Mouse (Mus musculus): ENCODE data around the gene Sparcl1. TPM values are rescaled to one million over a fixed set of nuclear protein-coding genes. Genes with fewer than 3 reads are reported as not detected.

The Sparcl1 gene
- polyA plus RNA-seq, 1 experiment from 2014 or later: 18.2 TPM

DNA sequence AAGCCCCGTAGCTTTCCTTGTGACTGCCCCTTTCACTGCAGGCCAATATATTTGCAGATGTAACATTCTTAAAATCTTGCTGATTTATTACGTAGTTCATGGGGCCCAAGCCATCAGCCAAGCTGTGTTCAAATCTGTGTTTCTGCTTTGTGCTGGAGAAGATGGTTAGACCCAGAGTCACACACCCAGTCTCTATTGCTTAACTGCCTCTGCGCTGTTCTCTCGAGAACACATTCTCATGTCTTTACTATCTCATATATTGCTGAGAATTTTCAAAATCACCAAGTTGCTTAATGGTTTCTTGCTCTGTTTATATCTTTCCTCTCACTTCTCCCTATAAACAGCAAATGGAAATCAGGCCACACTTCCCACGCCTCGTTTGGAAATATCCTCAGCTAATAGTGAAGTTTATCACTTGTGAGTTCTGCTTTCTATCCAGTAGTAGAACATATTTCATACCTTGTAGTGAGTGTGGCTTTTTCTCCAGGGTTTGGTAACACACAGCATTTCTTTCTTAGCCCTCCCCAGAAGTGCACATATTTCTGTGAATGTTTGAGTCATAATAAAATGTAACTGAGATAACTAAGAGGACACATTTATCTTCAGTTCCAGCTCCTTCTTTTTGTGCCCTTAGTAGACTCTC is 10.6 kb upstream of the Sparcl1 start:
- Histone ChIP-seq H3K9ac (ENCODE audit: low read depth, low read length) (no peak overlapping the region), H3K27me3 (ENCODE audit: control insufficient read depth, insufficient read depth, low read length) (no peaks in the 10 kb centered on the region), H3K9me3 (replicated peaks; ENCODE audit: control insufficient read depth, low read length) (no peaks in the 10 kb centered on the region), H3K4me1 (ENCODE audit: control insufficient read depth, insufficient read depth, low read length) (no peaks in the 10 kb centered on the region), H3K27ac (ENCODE audit: low read depth, low read length) (no peak overlapping the region), H3K4me2 (no peak overlapping the region), H3K36me3 (ENCODE audit: control insufficient read depth, insufficient read depth, low read length) (no peaks in the 10 kb centered on the region), H3K4me3 (ENCODE audit: low read depth, low read length) (no peak overlapping the region)
- 67% methylated on average over 6 of the region's 6 CpGs for WGBS (ENCODE audit: insufficient replicate concordance)
- no peak for ATAC-seq (replicated peaks; ENCODE audit: insufficient number of reproducible peaks, low FRiP score, low TSS enrichment)

DNA sequence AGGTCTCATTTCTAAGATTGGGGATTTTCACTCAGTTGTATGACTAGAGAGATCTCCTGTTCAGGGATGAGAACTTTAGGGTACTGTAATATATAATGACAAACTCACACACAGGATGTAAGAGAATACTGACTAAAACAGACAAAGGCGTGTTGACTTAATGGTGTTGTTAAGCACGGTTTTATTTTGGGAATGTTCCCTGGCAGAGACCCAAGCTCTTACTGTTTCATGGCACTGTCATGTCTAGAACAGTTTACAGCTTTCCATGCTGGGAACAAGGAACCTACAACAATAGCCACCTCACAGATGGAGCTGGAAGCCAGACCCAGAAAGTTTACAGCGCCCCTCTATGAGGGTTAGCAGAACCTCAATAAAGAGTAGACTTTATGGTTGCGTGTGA is 2.4 kb upstream of the Sparcl1 start:
- peak overlapping the region; percentile 42 for H3K27ac ChIP-seq (ENCODE audit: low read depth, low read length)
- H3K4me2 ChIP-seq: no peak overlapping the region
- 78% methylated on average over 4 of the region's 4 CpGs for whole genome bisulfite sequencing (ENCODE audit: insufficient replicate concordance)
- no peaks in the 10 kb centered on the region for H3K9me3 ChIP-seq (replicated peaks; ENCODE audit: control insufficient read depth, low read length)
- no peak overlapping the region for H3K9ac ChIP-seq (ENCODE audit: low read depth, low read length)
- peaks cover 17% of the 10 kb centered on the region for H3K4me1 ChIP-seq (ENCODE audit: control insufficient read depth, insufficient read depth, low read length)
- no peak for ATAC-seq (replicated peaks; ENCODE audit: insufficient number of reproducible peaks, low FRiP score, low TSS enrichment)
- no peaks in the 10 kb centered on the region for H3K36me3 ChIP-seq (ENCODE audit: control insufficient read depth, insufficient read depth, low read length)
- H3K4me3 ChIP-seq (ENCODE audit: low read depth, low read length): no peak overlapping the region
- H3K27me3 ChIP-seq (ENCODE audit: control insufficient read depth, insufficient read depth, low read length): no peaks in the 10 kb centered on the region

DNA sequence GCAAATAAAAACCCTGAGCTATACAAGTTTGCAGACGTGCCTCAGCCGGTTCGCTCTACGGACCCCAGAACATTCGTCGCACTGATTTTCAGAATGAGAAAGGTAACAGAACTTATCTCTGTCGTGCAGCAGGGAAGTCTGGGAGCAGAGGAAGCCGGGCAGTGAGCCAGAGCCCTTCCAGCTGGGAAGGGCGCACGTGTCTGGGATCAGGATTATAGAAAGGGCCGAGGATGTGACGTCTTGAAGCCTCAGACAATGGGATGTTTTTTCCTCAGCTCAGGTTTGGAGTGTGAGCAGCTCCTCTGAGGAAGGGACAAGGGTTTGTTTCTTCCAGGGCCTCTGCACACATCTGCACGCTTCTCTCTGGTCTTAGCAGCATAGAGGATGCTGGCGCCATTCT is 1.6 kb upstream of the Sparcl1 start:
- peak overlapping the region; percentile 42; the same call in 1 of the 2 replicates for H3K27ac ChIP-seq (ENCODE audit: low read depth, low read length)
- peak; percentile 78 for ATAC-seq (replicated peaks; ENCODE audit: insufficient number of reproducible peaks, low FRiP score, low TSS enrichment)
- H3K9ac ChIP-seq (ENCODE audit: low read depth, low read length): no peak overlapping the region
- H3K4me1 ChIP-seq (ENCODE audit: control insufficient read depth, insufficient read depth, low read length): peaks cover 24% of the 10 kb centered on the region
- H3K4me2 ChIP-seq: no peak overlapping the region
- no peaks in the 10 kb centered on the region for H3K27me3 ChIP-seq (ENCODE audit: control insufficient read depth, insufficient read depth, low read length)
- H3K36me3 ChIP-seq (ENCODE audit: control insufficient read depth, insufficient read depth, low read length): no peaks in the 10 kb centered on the region
- H3K9me3 ChIP-seq (replicated peaks; ENCODE audit: control insufficient read depth, low read length): no peaks in the 10 kb centered on the region
- H3K4me3 ChIP-seq (ENCODE audit: low read depth, low read length): no peak overlapping the region
- 45% methylated on average over 14 of the region's 14 CpGs for WGBS (ENCODE audit: insufficient replicate concordance)

GRCm38 (mm10) chr5:104112511-104112910 is 1.0 kb downstream of the Sparcl1 start:
- peak overlapping the region; percentile 44 for H3K4me2 ChIP-seq
- WGBS (ENCODE audit: insufficient replicate concordance): 25% methylated on average over 5 of the region's 5 CpGs
- no peak overlapping the region for H3K4me3 ChIP-seq (ENCODE audit: low read depth, low read length)
- H3K9me3 ChIP-seq (replicated peaks; ENCODE audit: control insufficient read depth, low read length): no peaks in the 10 kb centered on the region
- no peaks in the 10 kb centered on the region for H3K36me3 ChIP-seq (ENCODE audit: control insufficient read depth, insufficient read depth, low read length)
- no peaks in the 10 kb centered on the region for H3K27me3 ChIP-seq (ENCODE audit: control insufficient read depth, insufficient read depth, low read length)
- peak overlapping the region; percentile 30; the same call in 1 of the 2 replicates for H3K9ac ChIP-seq (ENCODE audit: low read depth, low read length)
- peak overlapping the region; percentile 67 for H3K27ac ChIP-seq (ENCODE audit: low read depth, low read length)
- no peak for ATAC-seq (replicated peaks; ENCODE audit: insufficient number of reproducible peaks, low FRiP score, low TSS enrichment)
- H3K4me1 ChIP-seq (ENCODE audit: control insufficient read depth, insufficient read depth, low read length): peaks cover 49% of the 10 kb centered on the region

- H3K9ac ChIP-seq (ENCODE audit: low read depth, low read length): peak overlapping the region; percentile 30; the same call in 1 of the 2 replicates
- no peaks in the 10 kb centered on the region for H3K27me3 ChIP-seq (ENCODE audit: control insufficient read depth, insufficient read depth, low read length)
- H3K4me3 ChIP-seq (ENCODE audit: low read depth, low read length): no peak overlapping the region
- peaks cover 49% of the 10 kb centered on the region for H3K4me1 ChIP-seq (ENCODE audit: control insufficient read depth, insufficient read depth, low read length)
- 14% methylated on average over 9 of the region's 9 CpGs for WGBS (ENCODE audit: insufficient replicate concordance)
- no peak for ATAC-seq (replicated peaks; ENCODE audit: insufficient number of reproducible peaks, low FRiP score, low TSS enrichment)
- peak overlapping the region; percentile 67 for H3K27ac ChIP-seq (ENCODE audit: low read depth, low read length)
- H3K36me3 ChIP-seq (ENCODE audit: control insufficient read depth, insufficient read depth, low read length): no peaks in the 10 kb centered on the region
- peak overlapping the region; percentile 44 for H3K4me2 ChIP-seq
- H3K9me3 ChIP-seq (replicated peaks; ENCODE audit: control insufficient read depth, low read length): no peaks in the 10 kb centered on the region
These were observed 1.5 kb downstream of the Sparcl1 start for GRCm38 (mm10) chr5:104112016-104112415.

- Histone ChIP-seq H3K4me2 (no peak overlapping the region), H3K36me3 (ENCODE audit: control insufficient read depth, insufficient read depth, low read length) (no peaks in the 10 kb centered on the region), H3K4me1 (ENCODE audit: control insufficient read depth, insufficient read depth, low read length) (peaks cover 49% of the 10 kb centered on the region), H3K4me3 (ENCODE audit: low read depth, low read length) (no peak overlapping the region), H3K9ac (ENCODE audit: low read depth, low read length) (no peak overlapping the region), H3K27me3 (ENCODE audit: control insufficient read depth, insufficient read depth, low read length) (no peaks in the 10 kb centered on the region), H3K27ac (ENCODE audit: low read depth, low read length) (peak overlapping the region; percentile 41; the same call in 1 of the 2 replicates), H3K9me3 (replicated peaks; ENCODE audit: control insufficient read depth, low read length) (no peaks in the 10 kb centered on the region)
- WGBS (ENCODE audit: insufficient replicate concordance): 42% methylated on average over 9 of the region's 9 CpGs
- ATAC-seq (replicated peaks; ENCODE audit: insufficient number of reproducible peaks, low FRiP score, low TSS enrichment): no peak
These were observed 3.2 kb downstream of the Sparcl1 start for GRCm38 (mm10) chr5:104110171-104110920.

GRCm38 (mm10) chr5:104109516-104109915 is 4.0 kb downstream of the Sparcl1 start:
- peaks cover 49% of the 10 kb centered on the region for H3K4me1 ChIP-seq (ENCODE audit: control insufficient read depth, insufficient read depth, low read length)
- no peak for ATAC-seq (replicated peaks; ENCODE audit: insufficient number of reproducible peaks, low FRiP score, low TSS enrichment)
- no peaks in the 10 kb centered on the region for H3K27me3 ChIP-seq (ENCODE audit: control insufficient read depth, insufficient read depth, low read length)
- peak overlapping the region; percentile 43; the same call in 1 of the 2 replicates for H3K4me2 ChIP-seq
- no peak overlapping the region for H3K4me3 ChIP-seq (ENCODE audit: low read depth, low read length)
- WGBS (ENCODE audit: insufficient replicate concordance): 13% methylated on average over 3 of the region's 3 CpGs
- H3K9ac ChIP-seq (ENCODE audit: low read depth, low read length): no peak overlapping the region
- H3K9me3 ChIP-seq (replicated peaks; ENCODE audit: control insufficient read depth, low read length): no peaks in the 10 kb centered on the region
- H3K36me3 ChIP-seq (ENCODE audit: control insufficient read depth, insufficient read depth, low read length): no peaks in the 10 kb centered on the region
- peak overlapping the region; percentile 64 for H3K27ac ChIP-seq (ENCODE audit: low read depth, low read length)

GRCm38 (mm10) chr5:104108879-104109369 is 4.6 kb downstream of the Sparcl1 start:
- no peaks in the 10 kb centered on the region for H3K9me3 ChIP-seq (replicated peaks; ENCODE audit: control insufficient read depth, low read length)
- H3K9ac ChIP-seq (ENCODE audit: low read depth, low read length): no peak overlapping the region
- no peak overlapping the region; the same call in 1 of the 2 replicates for H3K4me3 ChIP-seq (ENCODE audit: low read depth, low read length)
- peak overlapping the region; percentile 64 for H3K27ac ChIP-seq (ENCODE audit: low read depth, low read length)
- H3K27me3 ChIP-seq (ENCODE audit: control insufficient read depth, insufficient read depth, low read length): no peaks in the 10 kb centered on the region
- WGBS (ENCODE audit: insufficient replicate concordance): 27% methylated on average over 18 of the region's 18 CpGs
- peak; percentile 16; the same call in 1 of the 2 replicates for ATAC-seq (replicated peaks; ENCODE audit: insufficient number of reproducible peaks, low FRiP score, low TSS enrichment)
- H3K36me3 ChIP-seq (ENCODE audit: control insufficient read depth, insufficient read depth, low read length): no peaks in the 10 kb centered on the region
- H3K4me2 ChIP-seq: peak overlapping the region; percentile 43
- H3K4me1 ChIP-seq (ENCODE audit: control insufficient read depth, insufficient read depth, low read length): peaks cover 49% of the 10 kb centered on the region
